Mouse (Mus musculus): ENCODE results near the gene Spata5. TPM values are rescaled to one million over a fixed set of nuclear protein-coding genes. Genes with fewer than 3 reads are reported as not detected.

The Spata5 gene
- total and polyA plus RNA-seq, 3 experiments: 33.5 to 67.6 TPM; not detected in 1

GRCm38 (mm10) chr3:37490025-37490424 lies 70.3 kb downstream of the Spata5 start:
- Histone ChIP-seq H3K4me3 (ENCODE audit: control insufficient read depth in 1 of 2, insufficient read depth in 1 of 2, low read depth in 2 of 2, low read length in 2 of 2) (no peak overlapping the region), H3K9ac (ENCODE audit: control insufficient read depth, low read depth, low read length, poor library complexity, severe bottlenecking) (no peak overlapping the region), H3K36me3 (ENCODE audit: control insufficient read depth in 1 of 2, insufficient read depth in 2 of 2, low read length in 2 of 2) (peaks cover 8 to 18% of the 10 kb centered on the region in 2 experiments), H3K27me3 (ENCODE audit: control insufficient read depth in 1 of 2, insufficient read depth in 2 of 2, low read length in 2 of 2) (no peaks in the 10 kb centered on the region), H3K79me2 (ENCODE audit: control insufficient read depth, insufficient read depth, low read length, poor library complexity) (no peaks in the 10 kb centered on the region), H3K27ac (ENCODE audit: control insufficient read depth, low read depth, low read length) (no peak overlapping the region), H3K9me3 (replicated peaks; ENCODE audit: insufficient read depth, low read length) (no peaks in the 10 kb centered on the region), H3K4me1 (ENCODE audit: control insufficient read depth in 1 of 2, insufficient read depth in 2 of 2, low read length in 2 of 2) (peaks cover 2 to 3% of the 10 kb centered on the region in 2 experiments; a peak in 2 of 4 replicates)
- TF ChIP-seq GABPA (IDR thresholded peaks at IDR 0.05; ENCODE audit: low read depth, low read length): no peak
- no peak for TF ChIP-seq RCOR1 (IDR thresholded peaks at IDR 0.05; ENCODE audit: low read depth, low read length)
- no peak for TF ChIP-seq E2F4 (IDR thresholded peaks at IDR 0.05; ENCODE audit: borderline replicate concordance, low read depth, low read length)
- no peak for TF ChIP-seq NELFE (IDR thresholded peaks at IDR 0.05; ENCODE audit: low read depth, low read length)
- TF ChIP-seq ZC3H11A (IDR thresholded peaks at IDR 0.05; ENCODE audit: low read depth, low read length): no peak
- DNase-seq (ENCODE audit: low read depth, low spot score): no peak

DNA sequence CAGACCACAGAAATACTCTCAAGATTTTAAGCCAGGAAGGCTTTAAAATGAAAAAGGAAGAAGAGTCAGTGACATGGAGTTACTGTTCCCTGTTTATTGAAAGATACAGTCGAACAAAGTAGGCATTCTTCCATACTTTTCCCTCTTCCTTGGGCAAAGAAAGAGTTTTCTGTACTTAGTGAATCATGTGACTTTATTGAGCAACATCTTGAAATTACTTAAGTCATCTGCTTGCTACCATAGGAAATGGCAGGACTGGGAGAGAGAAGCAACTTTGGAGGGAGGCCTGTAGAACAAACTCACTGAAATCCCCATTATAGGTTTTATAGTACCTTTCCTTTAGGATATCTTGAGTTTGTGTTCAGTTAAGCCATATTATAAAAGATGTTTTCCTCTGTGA lies 81.2 kb downstream of the Spata5 start:
- peaks cover 2 to 6% of the 10 kb centered on the region in 2 experiments; a peak in 3 of 4 replicates for H3K36me3 ChIP-seq (ENCODE audit: control insufficient read depth in 1 of 2, insufficient read depth in 2 of 2, low read length in 2 of 2)
- TF ChIP-seq EP300 (IDR thresholded peaks at IDR 0.05; ENCODE audit: low read depth in 1 of 2, low read length in 2 of 2) (no peak), GABPA (IDR thresholded peaks at IDR 0.05; ENCODE audit: low read depth, low read length) (no peak), USF2 (IDR thresholded peaks at IDR 0.05; ENCODE audit: borderline replicate concordance in 1 of 2, insufficient read depth in 1 of 2, low read depth in 1 of 2, low read length in 2 of 2) (no peak), MYC (IDR thresholded peaks at IDR 0.05; ENCODE audit: low read depth, low read length) (no peak), CHD1 (IDR thresholded peaks at IDR 0.05; ENCODE audit: low read depth, low read length) (no peak), MXI1 (IDR thresholded peaks at IDR 0.05; ENCODE audit: low read depth, low read length) (no peak), TAL1 (IDR thresholded peaks at IDR 0.05; ENCODE audit: low read length) (no peak), NRF1 (IDR thresholded peaks at IDR 0.05; ENCODE audit: insufficient read depth, low read depth, low read length, poor library complexity, severe bottlenecking) (no peak), UBTF (IDR thresholded peaks at IDR 0.05; ENCODE audit: borderline replicate concordance, insufficient read depth, low read depth, low read length) (no peak), TCF12 (IDR thresholded peaks at IDR 0.05; ENCODE audit: low read depth, low read length) (no peak), SIN3A (IDR thresholded peaks at IDR 0.05; ENCODE audit: low read length) (no peak), GATA1 (IDR thresholded peaks at IDR 0.05; ENCODE audit: low read depth, low read length) (no peak), ELF1 (IDR thresholded peaks at IDR 0.05; ENCODE audit: low read depth, low read length) (no peak), RAD21 (IDR thresholded peaks at IDR 0.05; ENCODE audit: low read depth, low read length) (no peak), E2F4 (IDR thresholded peaks at IDR 0.05; ENCODE audit: borderline replicate concordance, low read depth, low read length) (no peak), MYB (IDR thresholded peaks at IDR 0.05; ENCODE audit: low read depth, low read length) (no peak)
- H3K4me3 ChIP-seq (ENCODE audit: control insufficient read depth in 1 of 2, insufficient read depth in 1 of 2, low read depth in 2 of 2, low read length in 2 of 2): no peak overlapping the region

More for the DNA sequence above, 81.2 kb downstream of the Spata5 start:
- no peak for DNase-seq (ENCODE audit: low read depth, low spot score)
- Histone ChIP-seq H3K27ac (ENCODE audit: control insufficient read depth, low read depth, low read length) (no peak overlapping the region), H3K4me1 (ENCODE audit: control insufficient read depth in 1 of 2, insufficient read depth in 2 of 2, low read length in 2 of 2) (peaks cover 0 to 3% of the 10 kb centered on the region in 2 experiments; a peak in 2 of 4 replicates), H3K9ac (ENCODE audit: control insufficient read depth, low read depth, low read length, poor library complexity, severe bottlenecking) (no peak overlapping the region), H3K27me3 (ENCODE audit: control insufficient read depth in 1 of 2, insufficient read depth in 2 of 2, low read length in 2 of 2) (no peaks in the 10 kb centered on the region), H3K79me2 (ENCODE audit: control insufficient read depth, insufficient read depth, low read length, poor library complexity) (no peaks in the 10 kb centered on the region), H3K9me3 (replicated peaks; ENCODE audit: insufficient read depth, low read length) (no peaks in the 10 kb centered on the region)

All from MEL (cell line).